Mouse (Mus musculus): Measurements from ENCODE around the gene Apc2. TPM values are rescaled to one million over a fixed set of nuclear protein-coding genes. Genes with fewer than 3 reads are reported as not detected.
A peak's percentile ranks its signal among the peaks of the same experiment; 100 is the strongest.

The Apc2 gene
- total and polyA plus RNA-seq, 2 experiments from 2014 or later = 97.6 to 374 TPM

DNA sequence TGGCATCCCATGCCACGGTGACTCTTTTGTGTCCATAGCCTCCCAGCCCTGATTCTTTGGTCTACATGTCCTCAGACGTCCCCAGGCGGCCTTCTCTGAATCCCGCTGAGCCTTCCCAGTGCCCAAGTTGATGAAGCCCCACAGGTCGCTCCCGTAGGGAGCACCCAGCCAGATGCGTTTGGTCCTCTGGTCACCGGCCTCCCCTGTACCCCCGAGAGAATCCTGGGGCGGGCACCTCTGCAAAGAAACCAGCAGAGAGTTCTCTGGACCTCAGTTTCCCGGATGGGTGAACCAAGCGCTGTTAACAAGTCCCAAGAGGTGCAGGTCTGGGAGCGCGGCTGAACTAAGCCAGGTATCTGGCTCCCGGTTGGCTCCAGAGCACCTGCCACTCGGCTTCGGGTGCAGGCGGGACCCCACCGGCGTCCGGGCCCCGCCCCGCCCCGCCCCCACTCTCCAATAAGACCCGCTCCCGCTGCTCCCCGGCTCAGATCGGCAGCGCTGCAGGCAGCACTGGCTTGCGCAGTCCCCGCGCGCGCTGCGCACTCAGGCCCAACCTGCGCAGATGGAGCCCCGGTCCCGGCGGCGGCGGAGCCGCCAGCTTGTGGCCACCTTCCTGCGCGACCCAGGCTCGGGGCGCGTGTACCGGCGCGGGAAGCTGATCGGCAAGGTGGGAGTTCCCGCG lies 60.4 kb downstream of the Apc2 start, which contains the start of gene Plk5:
Plk5 (plus strand) TSS at position 459 of the 682 bp plus-strand sequence.
- peak within 1 kb of the TSS; percentile 40; the same call in 1 of the 2 replicates for H3K9ac ChIP-seq (replicated peaks; ENCODE audit: low read length)
- no peak for ATAC-seq
- WGBS = under 1% methylated on average over 47 of the region's 53 CpGs

DNA sequence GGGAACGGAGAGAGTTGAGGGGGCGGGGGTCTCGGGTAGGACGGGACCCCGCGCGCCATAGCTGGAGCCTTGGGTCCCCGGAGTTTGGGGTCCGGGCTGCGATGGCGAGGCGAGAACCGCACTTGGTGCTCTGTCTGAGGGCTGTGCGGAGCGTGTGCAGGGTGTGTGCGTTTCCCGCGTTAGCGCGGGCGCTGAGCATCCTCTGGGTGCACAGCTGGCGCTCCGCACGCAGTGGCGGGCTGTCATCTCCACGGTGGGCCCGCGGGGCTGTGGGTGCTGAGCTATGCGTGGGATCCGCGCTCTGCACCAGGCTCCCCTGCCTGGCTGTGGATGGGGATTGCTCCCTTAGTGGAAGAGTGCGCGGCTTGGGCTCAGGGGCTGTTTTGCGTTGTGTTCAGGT lies 61.0 kb downstream of the Apc2 start:
- Histone ChIP-seq H3K4me3 (ENCODE audit: low read length) (peak overlapping the region; percentile 37), H3K9ac (replicated peaks; ENCODE audit: low read length) (peak overlapping the region; percentile 40; the same call in 1 of the 2 replicates), H3K27ac (no peak overlapping the region), H3K4me1 (ENCODE audit: insufficient read depth, low read length) (no peaks in the 10 kb centered on the region; the same call in 1 of the 2 replicates), H3K9me3 (ENCODE audit: low read length) (no peaks in the 10 kb centered on the region), H3K27me3 (ENCODE audit: insufficient read depth, low read length) (peaks cover 30% of the 10 kb centered on the region), H3K36me3 (ENCODE audit: insufficient read depth, low read length) (no peaks in the 10 kb centered on the region), H3K4me2 (ENCODE audit: low read depth, low read length) (peak overlapping the region; percentile 60)
- no peak for TF ChIP-seq CTCF (IDR thresholded peaks at IDR 0.05; ENCODE audit: low read depth)
- WGBS = under 1% methylated on average over 34 of the region's 34 CpGs
- ATAC-seq (peak; percentile 18; the same call in 1 of the 2 replicates), DNase-seq (ENCODE audit: low spot score) (no peak)

More for the DNA sequence above, 60.4 kb downstream of the Apc2 start, which contains the start of gene Plk5:
- Histone ChIP-seq H3K9me3 (ENCODE audit: low read length) (no peaks in the 10 kb centered on the region), H3K4me2 (ENCODE audit: low read depth, low read length) (peak within 1 kb of the TSS; percentile 60), H3K27me3 (ENCODE audit: insufficient read depth, low read length) (peaks cover 30% of the 10 kb centered on the region), H3K4me1 (ENCODE audit: insufficient read depth, low read length) (no peaks in the 10 kb centered on the region; the same call in 1 of the 2 replicates), H3K4me3 (ENCODE audit: low read length) (peak within 1 kb of the TSS; percentile 37), H3K36me3 (ENCODE audit: insufficient read depth, low read length) (no peaks in the 10 kb centered on the region), H3K27ac (no peak within 1 kb of the TSS)
- no peak for TF ChIP-seq CTCF (IDR thresholded peaks at IDR 0.05; ENCODE audit: low read depth)
- peak; percentile 24 for DNase-seq (ENCODE audit: low spot score)

DNA sequence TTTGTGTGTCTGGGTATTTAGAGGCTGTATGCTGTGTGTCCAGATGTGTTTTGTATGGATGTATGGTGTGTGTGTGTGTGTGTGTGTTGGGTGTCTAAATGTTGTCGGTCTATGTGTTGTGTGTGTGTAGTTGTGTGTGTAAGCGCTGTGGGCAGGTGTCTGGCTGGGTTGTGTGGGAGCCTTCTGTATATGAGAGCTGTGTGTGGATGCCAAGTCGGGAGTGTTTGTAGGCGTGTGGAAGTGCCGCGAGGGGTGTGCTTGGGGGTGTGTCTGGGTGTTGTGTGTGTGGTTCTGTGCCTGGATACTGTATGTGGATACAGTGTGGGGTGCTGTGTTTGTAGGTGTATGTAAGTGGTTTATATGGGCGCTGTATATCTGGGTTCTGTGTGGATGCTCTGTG lies 61.6 kb downstream of the Apc2 start:
- peaks cover 30% of the 10 kb centered on the region for H3K27me3 ChIP-seq (ENCODE audit: insufficient read depth, low read length)

DNA sequence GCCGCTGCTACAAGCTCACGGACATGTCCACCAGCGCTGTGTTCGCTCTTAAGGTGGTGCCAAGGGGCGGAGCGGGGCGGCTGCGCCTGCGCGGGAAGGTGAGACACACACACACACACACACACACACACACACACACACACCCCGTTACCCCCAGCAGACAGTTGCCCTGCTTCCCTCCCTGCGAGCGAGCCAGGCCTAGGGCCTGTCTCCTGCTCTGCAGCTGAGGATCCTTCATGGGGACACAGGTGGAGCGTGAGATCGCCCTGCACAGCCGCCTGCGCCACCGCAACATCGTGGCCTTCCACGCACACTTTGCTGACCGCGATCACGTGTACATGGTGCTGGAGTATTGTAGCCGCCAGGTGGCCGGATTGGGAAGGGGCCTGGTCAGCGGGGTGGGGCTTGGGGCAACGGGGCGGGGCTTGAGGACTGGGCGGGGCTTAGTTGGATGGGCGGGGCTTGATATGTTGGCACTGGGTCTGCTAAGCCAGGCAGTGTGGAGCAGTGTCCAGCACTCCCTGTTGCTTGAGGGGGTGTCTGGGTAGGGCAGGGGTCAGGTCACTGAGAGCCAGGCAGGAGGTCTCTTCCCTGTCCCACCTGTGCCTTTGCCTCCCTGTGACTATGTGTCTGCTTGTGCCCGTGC lies 62.3 kb downstream of the Apc2 start:
- no peaks in the 10 kb centered on the region for H3K36me3 ChIP-seq (ENCODE audit: insufficient read depth, low read length)

More for the DNA sequence above, 61.6 kb downstream of the Apc2 start:
- DNase-seq (ENCODE audit: low spot score) (no peak), ATAC-seq (peak; percentile 10; the same call in 1 of the 2 replicates)
- Histone ChIP-seq H3K4me1 (ENCODE audit: insufficient read depth, low read length) (no peaks in the 10 kb centered on the region; the same call in 1 of the 2 replicates), H3K4me2 (ENCODE audit: low read depth, low read length) (peak overlapping the region; percentile 60), H3K9ac (replicated peaks; ENCODE audit: low read length) (no peak overlapping the region), H3K36me3 (ENCODE audit: insufficient read depth, low read length) (no peaks in the 10 kb centered on the region), H3K27ac (no peak overlapping the region), H3K9me3 (ENCODE audit: low read length) (no peaks in the 10 kb centered on the region), H3K4me3 (ENCODE audit: low read length) (peak overlapping the region; percentile 37)
- TF ChIP-seq CTCF (IDR thresholded peaks at IDR 0.05; ENCODE audit: low read depth) = no peak
- 30% methylated on average over 7 of the region's 7 CpGs for WGBS

DNA sequence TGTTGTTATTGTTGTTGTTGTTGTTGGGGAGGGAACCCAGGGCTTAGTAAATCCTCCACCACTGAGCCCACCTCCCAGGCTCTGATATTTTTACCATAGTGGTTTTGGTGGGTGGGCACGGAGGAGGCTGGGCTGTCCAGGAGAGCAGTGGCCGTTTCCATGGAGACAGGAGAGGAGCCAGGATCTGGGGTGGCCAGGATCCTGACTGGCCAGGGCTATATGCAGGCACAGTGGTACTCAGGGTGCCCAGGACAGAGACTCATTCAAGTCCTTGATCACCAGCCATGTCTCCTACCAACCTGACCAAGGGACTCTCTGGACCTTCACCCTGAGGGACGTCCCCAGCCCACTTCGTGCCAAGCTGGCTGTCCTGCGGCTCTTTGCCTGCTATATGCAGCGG lies 68.0 kb downstream of the Apc2 start:
- peak; percentile 52; the same call in 1 of the 2 replicates for ATAC-seq
- H3K9ac ChIP-seq (replicated peaks; ENCODE audit: low read length) = no peak overlapping the region
- no peaks in the 10 kb centered on the region for H3K27me3 ChIP-seq (ENCODE audit: insufficient read depth, low read length)

More for the DNA sequence above, 62.3 kb downstream of the Apc2 start:
- Histone ChIP-seq H3K9ac (replicated peaks; ENCODE audit: low read length) (peak overlapping the region; percentile 30; the same call in 1 of the 2 replicates), H3K27me3 (ENCODE audit: insufficient read depth, low read length) (peaks cover 30% of the 10 kb centered on the region), H3K4me2 (ENCODE audit: low read depth, low read length) (peak overlapping the region; percentile 60), H3K27ac (no peak overlapping the region), H3K4me1 (ENCODE audit: insufficient read depth, low read length) (no peaks in the 10 kb centered on the region; the same call in 1 of the 2 replicates), H3K4me3 (ENCODE audit: low read length) (peak overlapping the region; percentile 37), H3K9me3 (ENCODE audit: low read length) (no peaks in the 10 kb centered on the region)
- DNase-seq (ENCODE audit: low spot score) (peak; percentile 73), ATAC-seq (peak; percentile 77)
- TF ChIP-seq CTCF (IDR thresholded peaks at IDR 0.05; ENCODE audit: low read depth) = peak; percentile 52
- WGBS = 8% methylated on average over 31 of the region's 31 CpGs

DNA sequence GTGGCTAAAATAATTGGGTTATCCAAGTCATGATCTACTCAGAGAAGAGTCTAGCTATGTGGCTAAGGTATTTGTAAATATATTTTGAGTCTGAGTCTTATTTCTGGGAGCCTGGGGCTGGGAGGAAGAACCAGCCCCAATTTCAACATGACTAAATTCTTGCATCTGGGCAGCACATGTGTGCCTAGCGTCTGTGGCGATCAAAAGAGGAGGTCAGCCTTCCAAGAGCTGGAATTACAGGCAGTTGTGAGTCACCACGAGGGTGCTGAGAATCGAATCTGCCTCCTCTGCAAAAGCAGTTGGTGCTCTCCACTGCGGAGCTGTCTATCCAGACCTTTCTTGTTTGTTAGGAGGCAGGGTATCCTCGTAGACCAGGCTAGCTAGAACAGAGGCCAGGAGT lies 70.0 kb downstream of the Apc2 start:
- Histone ChIP-seq H3K36me3 (ENCODE audit: insufficient read depth, low read length) (no peaks in the 10 kb centered on the region), H3K9me3 (ENCODE audit: low read length) (no peaks in the 10 kb centered on the region), H3K27ac (no peak overlapping the region), H3K4me1 (ENCODE audit: insufficient read depth, low read length) (peaks cover 5% of the 10 kb centered on the region), H3K4me3 (ENCODE audit: low read length) (no peak overlapping the region), H3K4me2 (ENCODE audit: low read depth, low read length) (no peak overlapping the region), H3K9ac (replicated peaks; ENCODE audit: low read length) (no peak overlapping the region), H3K27me3 (ENCODE audit: insufficient read depth, low read length) (no peaks in the 10 kb centered on the region)
- TF ChIP-seq CTCF (IDR thresholded peaks at IDR 0.05; ENCODE audit: low read depth) = no peak
- DNase-seq (ENCODE audit: low spot score) (no peak), ATAC-seq (no peak)
- WGBS = 72% methylated on average over 6 of the region's 6 CpGs

More for the DNA sequence above, 68.0 kb downstream of the Apc2 start:
- Histone ChIP-seq H3K27ac (no peak overlapping the region), H3K9me3 (ENCODE audit: low read length) (no peaks in the 10 kb centered on the region), H3K4me2 (ENCODE audit: low read depth, low read length) (no peak overlapping the region), H3K36me3 (ENCODE audit: insufficient read depth, low read length) (no peaks in the 10 kb centered on the region), H3K4me3 (ENCODE audit: low read length) (no peak overlapping the region), H3K4me1 (ENCODE audit: insufficient read depth, low read length) (peaks cover 5% of the 10 kb centered on the region)
- 27% methylated on average over 6 of the region's 6 CpGs for WGBS
- no peak for DNase-seq (ENCODE audit: low spot score)
- no peak for TF ChIP-seq CTCF (IDR thresholded peaks at IDR 0.05; ENCODE audit: low read depth)

Small RNA genes lying within 50 kb of the gene (microRNA-seq; reads per million reads assigned to microRNA genes)
- gene Mir6911 = 1.4 to 2.6 reads per million in 2 experiments

Other genes starting within 250 kb of the Apc2 start
- gene Gpx4, start 248.8 kb upstream of the Apc2 start, total RNA-seq (2014; rRNA removed) = 373 and 379 TPM in 2 replicates
- gene Gpx4, start 248.8 kb upstream of the Apc2 start, polyA plus RNA-seq (2015; fragmentation: Nextera tagmentation; extraction: Ambion mirVana) = 757 and 762 TPM in 2 replicates
- 22.8 and 23.7 TPM in 2 replicates for gene Sbno2, start 190.4 kb upstream of the Apc2 start, total RNA-seq (2014; rRNA removed)
- 6.9 and 7.8 TPM in 2 replicates for gene Sbno2, start 190.4 kb upstream of the Apc2 start, polyA plus RNA-seq (2015; fragmentation: Nextera tagmentation; extraction: Ambion mirVana)
- gene Stk11, start 180.2 kb upstream of the Apc2 start, total RNA-seq (2014; rRNA removed) = 86.4 and 86.6 TPM in 2 replicates
- 13.9 and 15.0 TPM in 2 replicates for gene Stk11, start 180.2 kb upstream of the Apc2 start, polyA plus RNA-seq (2015; fragmentation: Nextera tagmentation; extraction: Ambion mirVana)
- 273 and 303 TPM in 2 replicates for gene Atp5d, start 157.3 kb upstream of the Apc2 start, total RNA-seq (2014; rRNA removed)
- gene Atp5d, start 157.3 kb upstream of the Apc2 start, polyA plus RNA-seq (2015; fragmentation: Nextera tagmentation; extraction: Ambion mirVana) = 733 and 736 TPM in 2 replicates
- 270 and 288 TPM in 2 replicates for gene Cbarp, start 155.1 kb upstream of the Apc2 start, total RNA-seq (2014; rRNA removed)
- 95.5 and 106 TPM in 2 replicates for gene Cbarp, start 155.1 kb upstream of the Apc2 start, polyA plus RNA-seq (2015; fragmentation: Nextera tagmentation; extraction: Ambion mirVana)
- 146 and 172 TPM in 2 replicates for gene Midn, start 147.7 kb upstream of the Apc2 start, total RNA-seq (2014; rRNA removed)
- 14.7 and 15.8 TPM in 2 replicates for gene Midn, start 147.7 kb upstream of the Apc2 start, polyA plus RNA-seq (2015; fragmentation: Nextera tagmentation; extraction: Ambion mirVana)
- gene Cirbp, start 130.0 kb upstream of the Apc2 start, total RNA-seq (2014; rRNA removed) = 257 and 261 TPM in 2 replicates
- 730 and 732 TPM in 2 replicates for gene Cirbp, start 130.0 kb upstream of the Apc2 start, polyA plus RNA-seq (2015; fragmentation: Nextera tagmentation; extraction: Ambion mirVana)
- gene 1600002K03Rik, start 123.0 kb upstream of the Apc2 start, total RNA-seq (2014; rRNA removed) = 2.6 and 3.2 TPM in 2 replicates
- gene 1600002K03Rik, start 123.0 kb upstream of the Apc2 start, polyA plus RNA-seq (2015; fragmentation: Nextera tagmentation; extraction: Ambion mirVana) = 4.3 and 4.4 TPM in 2 replicates
- 24.0 and 32.8 TPM in 2 replicates for gene Efna2, start 116.5 kb upstream of the Apc2 start, total RNA-seq (2014; rRNA removed)
- gene Efna2, start 116.5 kb upstream of the Apc2 start, polyA plus RNA-seq (2015; fragmentation: Nextera tagmentation; extraction: Ambion mirVana) = 23.2 and 23.8 TPM in 2 replicates
- gene Mum1, start 69.5 kb upstream of the Apc2 start, total RNA-seq (2014; rRNA removed) = 41.5 and 49.3 TPM in 2 replicates
- gene Mum1, start 69.5 kb upstream of the Apc2 start, polyA plus RNA-seq (2015; fragmentation: Nextera tagmentation; extraction: Ambion mirVana) = 45.8 and 45.9 TPM in 2 replicates
- 246 and 291 TPM in 2 replicates for gene Ndufs7, start 46.9 kb upstream of the Apc2 start, total RNA-seq (2014; rRNA removed)
- gene Ndufs7, start 46.9 kb upstream of the Apc2 start, polyA plus RNA-seq (2015; fragmentation: Nextera tagmentation; extraction: Ambion mirVana) = 410 and 430 TPM in 2 replicates
- gene Gamt, start 35.0 kb upstream of the Apc2 start, total RNA-seq (2014; rRNA removed) = 40.9 and 44.5 TPM in 2 replicates
- 32.4 and 35.9 TPM in 2 replicates for gene Gamt, start 35.0 kb upstream of the Apc2 start, polyA plus RNA-seq (2015; fragmentation: Nextera tagmentation; extraction: Ambion mirVana)
- 79.1 and 104 TPM in 2 replicates for gene Dazap1, start 34.5 kb upstream of the Apc2 start, total RNA-seq (2014; rRNA removed)
- gene Dazap1, start 34.5 kb upstream of the Apc2 start, polyA plus RNA-seq (2015; fragmentation: Nextera tagmentation; extraction: Ambion mirVana) = 38.5 and 39.4 TPM in 2 replicates
- gene Rps15, start 3.5 kb upstream of the Apc2 start, total RNA-seq (2014; rRNA removed) = 1,031 and 1,483 TPM in 2 replicates
- gene Rps15, start 3.5 kb upstream of the Apc2 start, polyA plus RNA-seq (2015; fragmentation: Nextera tagmentation; extraction: Ambion mirVana) = 676 and 682 TPM in 2 replicates
- 28.9 and 36.0 TPM in 2 replicates for gene 2310011J03Rik, start 24.6 kb downstream of the Apc2 start, total RNA-seq (2014; rRNA removed)
- gene 2310011J03Rik, start 24.6 kb downstream of the Apc2 start, polyA plus RNA-seq (2015; fragmentation: Nextera tagmentation; extraction: Ambion mirVana) = 35.7 and 38.4 TPM in 2 replicates
- 3.8 and 6.7 TPM in 2 replicates for gene Pcsk4, start 33.5 kb downstream of the Apc2 start, total RNA-seq (2014; rRNA removed)
- gene Pcsk4, start 33.5 kb downstream of the Apc2 start, polyA plus RNA-seq (2015; fragmentation: Nextera tagmentation; extraction: Ambion mirVana) = 11.0 and 11.8 TPM in 2 replicates
- gene Reep6, start 34.0 kb downstream of the Apc2 start, total RNA-seq (2014; rRNA removed) = 3.7 TPM in 2 replicates
- 5.2 and 5.5 TPM in 2 replicates for gene Reep6, start 34.0 kb downstream of the Apc2 start, polyA plus RNA-seq (2015; fragmentation: Nextera tagmentation; extraction: Ambion mirVana)
- 0.18 and 1.0 TPM in 2 replicates for gene Adamtsl5, start 52.4 kb downstream of the Apc2 start, total RNA-seq (2014; rRNA removed)
- 0.91 and 1.2 TPM in 2 replicates for gene Adamtsl5, start 52.4 kb downstream of the Apc2 start, polyA plus RNA-seq (2015; fragmentation: Nextera tagmentation; extraction: Ambion mirVana)
- 15.7 and 18.3 TPM in 2 replicates for gene Plk5, start 60.5 kb downstream of the Apc2 start, total RNA-seq (2014; rRNA removed)
- gene Plk5, start 60.5 kb downstream of the Apc2 start, polyA plus RNA-seq (2015; fragmentation: Nextera tagmentation; extraction: Ambion mirVana) = 8.9 and 9.3 TPM in 2 replicates
- 129 and 145 TPM in 2 replicates for gene Mex3d, start 91.7 kb downstream of the Apc2 start, total RNA-seq (2014; rRNA removed)
- gene Mex3d, start 91.7 kb downstream of the Apc2 start, polyA plus RNA-seq (2015; fragmentation: Nextera tagmentation; extraction: Ambion mirVana) = 11.6 and 14.2 TPM in 2 replicates
- gene Mbd3, start 103.6 kb downstream of the Apc2 start, total RNA-seq (2014; rRNA removed) = 48.2 and 50.4 TPM in 2 replicates
- gene Mbd3, start 103.6 kb downstream of the Apc2 start, polyA plus RNA-seq (2015; fragmentation: Nextera tagmentation; extraction: Ambion mirVana) = 166 and 175 TPM in 2 replicates
- gene Uqcr11, start 110.9 kb downstream of the Apc2 start, total RNA-seq (2014; rRNA removed) = 369 and 391 TPM in 2 replicates
- gene Uqcr11, start 110.9 kb downstream of the Apc2 start, polyA plus RNA-seq (2015; fragmentation: Nextera tagmentation; extraction: Ambion mirVana) = 897 and 981 TPM in 2 replicates
- gene Tcf3, start 137.7 kb downstream of the Apc2 start, total RNA-seq (2014; rRNA removed) = 132 TPM in 2 replicates
- 36.2 and 36.4 TPM in 2 replicates for gene Tcf3, start 137.7 kb downstream of the Apc2 start, polyA plus RNA-seq (2015; fragmentation: Nextera tagmentation; extraction: Ambion mirVana)
- gene Onecut3, start 198.9 kb downstream of the Apc2 start, total RNA-seq (2014; rRNA removed) = 2.5 and 5.0 TPM in 2 replicates
- gene Onecut3, start 198.9 kb downstream of the Apc2 start, polyA plus RNA-seq (2015; fragmentation: Nextera tagmentation; extraction: Ambion mirVana) = 0.57 and 0.74 TPM in 2 replicates
- 0.61 and 1.1 TPM in 2 replicates for gene Atp8b3, start 243.1 kb downstream of the Apc2 start, total RNA-seq (2014; rRNA removed)
- 0.96 and 1.2 TPM in 2 replicates for gene Atp8b3, start 243.1 kb downstream of the Apc2 start, polyA plus RNA-seq (2015; fragmentation: Nextera tagmentation; extraction: Ambion mirVana)

Measured in hindbrain, postnatal 0 days (tissue).